Mouse (Mus musculus): Measurements from ENCODE around the gene Oasl2.
"Not testable (repeated sequence)": the region's sequence is repeated elsewhere in the genome, so short reads cannot be mapped to it uniquely, and the experiment has no call there.

Gene Oasl2

DNA sequence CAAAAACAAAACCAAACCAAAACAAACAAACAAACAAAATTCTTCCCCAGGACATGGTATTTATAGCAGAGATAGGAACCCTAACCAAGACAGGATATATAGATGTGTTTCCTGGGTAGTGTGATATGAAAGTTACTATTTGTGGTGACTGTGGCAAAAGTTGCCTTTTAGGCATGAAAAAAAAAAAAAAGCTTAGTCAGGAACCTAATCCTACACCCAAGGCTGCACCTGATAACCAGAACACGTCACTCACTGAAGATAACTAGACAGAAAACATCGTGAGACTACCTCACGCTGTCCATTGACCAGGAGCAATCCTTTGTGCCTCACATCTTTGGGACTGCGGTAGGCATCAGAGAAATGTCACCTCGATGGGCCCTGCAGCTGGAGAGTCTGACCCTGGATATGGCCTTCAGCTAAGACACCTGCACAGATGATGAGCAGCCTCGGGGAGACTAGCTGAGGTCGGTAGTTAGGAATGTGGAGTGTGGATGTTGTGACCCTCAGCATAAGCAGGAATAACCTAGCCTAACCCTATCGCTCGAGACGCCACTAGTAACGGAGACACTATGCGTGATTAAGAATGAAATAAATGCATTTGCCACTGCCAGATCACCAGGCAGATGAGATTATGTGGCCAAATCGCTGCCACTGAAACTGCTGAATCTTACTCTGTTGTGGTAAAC, at the start of gene Oasl2:
Gene Oasl2 (plus strand): TSS at position 249 of the 686 bp plus-strand sequence.
- no peak for DNase-seq

DNA sequence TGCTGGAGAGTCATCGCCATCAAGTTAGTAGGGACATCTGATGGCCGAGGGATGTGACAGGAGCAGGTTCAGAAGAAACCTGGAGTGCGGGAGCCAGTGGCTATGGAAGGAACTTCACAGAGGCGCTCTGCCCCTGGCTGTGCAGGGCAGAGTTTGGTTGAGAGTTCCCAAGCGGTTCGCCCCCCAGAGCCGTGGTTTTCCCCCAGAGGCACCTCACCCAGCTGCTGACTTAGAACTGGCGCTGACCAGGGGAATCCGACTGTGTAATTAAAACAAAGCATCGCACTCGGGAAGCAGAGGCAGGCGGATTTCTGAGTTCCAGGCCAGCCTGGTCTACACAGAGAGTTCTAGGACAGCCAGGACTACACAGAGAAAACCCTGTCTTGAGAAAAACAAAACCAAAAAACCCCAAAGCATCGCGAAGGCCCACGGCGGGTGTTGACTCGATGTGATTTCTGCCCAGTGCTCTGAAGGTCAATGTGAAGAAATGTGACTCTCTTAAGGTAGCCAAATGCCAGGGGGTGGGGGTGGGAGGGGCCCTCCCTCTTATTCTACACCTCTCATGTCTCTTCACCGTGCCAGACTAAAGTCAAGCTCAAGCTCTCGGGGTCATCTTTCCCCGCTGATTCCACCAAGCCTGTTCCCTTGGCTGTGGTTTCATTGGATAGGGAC, 45.0 kb upstream of the Oasl2 start:
- no peak for DNase-seq

DNA sequence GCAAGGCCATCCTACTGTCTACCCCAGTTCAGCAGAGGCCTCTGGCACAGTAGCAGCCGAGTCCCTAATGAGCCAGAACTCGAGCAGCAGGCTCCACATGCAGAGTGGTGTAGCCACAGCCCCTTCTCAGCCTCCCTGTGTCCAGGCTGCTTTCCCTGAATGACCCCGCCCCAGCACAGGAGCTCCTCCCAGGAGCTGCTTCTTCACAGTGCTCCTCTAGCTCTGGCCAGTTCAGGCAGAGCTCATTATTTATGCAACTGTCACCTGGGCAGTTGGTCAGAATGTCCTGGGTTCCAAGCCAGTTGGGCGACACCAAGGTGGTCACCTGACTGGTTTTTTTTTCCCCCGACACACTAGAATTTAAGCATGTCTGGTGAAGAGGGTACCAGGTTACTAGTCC, 43.4 kb upstream of the Oasl2 start, which contains the start of gene 4930519G04Rik:
Gene 4930519G04Rik (plus strand): TSS at position 301 of the 400 bp plus-strand sequence.
- not testable (repeated sequence) for DNase-seq

DNA sequence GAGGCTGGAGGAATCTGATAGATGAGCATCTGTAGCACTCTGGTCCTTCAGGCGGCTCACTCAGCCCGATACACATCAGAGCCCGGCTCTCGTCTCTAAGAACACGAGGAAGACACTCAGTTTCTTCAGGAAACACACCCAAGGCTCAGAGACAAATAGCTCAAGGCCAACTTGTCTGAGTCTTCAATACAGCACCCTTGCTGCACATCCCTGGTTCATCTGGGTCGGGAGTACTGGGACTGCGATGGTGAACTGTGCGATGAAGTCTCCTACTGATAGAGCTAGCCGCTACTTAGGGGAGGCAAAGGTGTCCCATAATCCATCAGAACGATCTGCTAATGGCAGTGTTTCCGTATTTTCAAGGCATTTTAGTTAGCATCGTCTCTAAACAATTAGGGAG, 38.2 kb upstream of the Oasl2 start, which contains the start of gene Gm9936:
Gene Gm9936 (minus strand): TSS at position 101 of the 400 bp plus-strand sequence.
- no peak for DNase-seq

DNA sequence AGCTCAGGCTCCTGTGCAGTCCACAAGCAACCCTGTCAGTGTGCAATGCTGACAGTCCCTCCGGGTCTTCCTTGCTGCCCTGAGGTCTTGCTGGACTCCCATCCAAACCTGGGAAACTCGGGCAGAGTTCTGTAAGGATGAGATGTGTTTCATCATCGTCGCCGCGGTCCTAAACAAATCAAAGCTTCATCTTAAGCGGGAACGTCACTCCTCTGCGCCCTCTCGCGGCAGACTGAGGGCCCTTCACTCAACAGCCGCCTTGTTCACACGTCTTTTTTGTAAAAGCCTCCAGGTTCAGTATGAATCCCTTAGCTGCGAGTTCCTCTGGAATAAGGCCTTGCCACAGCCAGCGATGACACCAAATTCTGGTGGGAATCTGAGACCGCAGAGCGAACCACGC, 37.5 kb upstream of the Oasl2 start:
- peak; percentile 75 for DNase-seq

DNA sequence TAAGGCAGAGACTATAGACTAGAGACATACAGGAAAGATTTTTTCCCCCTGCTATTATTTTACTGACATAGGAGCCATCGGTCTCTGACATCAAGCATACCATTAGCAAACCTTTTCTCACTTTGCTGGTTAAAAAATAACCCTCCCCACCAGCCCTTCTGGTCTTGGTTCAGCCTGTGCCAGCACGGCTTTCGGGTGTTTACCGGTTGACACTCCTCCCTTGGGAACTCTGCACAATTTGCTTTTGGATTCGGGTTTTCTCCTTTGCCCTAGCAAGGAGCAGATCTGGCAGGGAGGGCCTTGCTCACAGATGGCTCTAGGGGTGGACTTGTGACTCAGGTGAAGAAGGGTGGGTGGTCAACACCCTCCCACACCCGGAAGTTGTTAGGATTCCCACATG, 35.0 kb upstream of the Oasl2 start:
- no peak for DNase-seq

DNA sequence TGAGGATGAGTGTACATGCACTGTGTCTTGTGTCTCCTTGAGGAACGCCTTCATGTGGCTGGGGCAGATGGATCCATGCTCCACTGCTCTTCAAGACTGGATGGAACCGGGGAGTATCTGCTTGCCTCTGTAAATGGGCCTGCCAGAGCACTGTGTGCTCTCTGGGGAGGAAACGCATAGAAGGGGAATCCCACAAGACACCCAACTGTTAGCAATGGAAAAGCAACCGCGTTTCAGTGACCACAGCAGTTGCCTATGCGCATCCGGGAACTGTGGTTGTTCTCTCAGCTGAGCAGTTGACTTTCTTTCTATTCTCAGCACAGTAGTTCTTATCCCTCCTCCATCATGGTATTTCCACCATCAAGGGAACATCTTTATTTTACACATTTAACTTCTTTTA, 31.9 kb upstream of the Oasl2 start:
- DNase-seq, result no peak

DNA sequence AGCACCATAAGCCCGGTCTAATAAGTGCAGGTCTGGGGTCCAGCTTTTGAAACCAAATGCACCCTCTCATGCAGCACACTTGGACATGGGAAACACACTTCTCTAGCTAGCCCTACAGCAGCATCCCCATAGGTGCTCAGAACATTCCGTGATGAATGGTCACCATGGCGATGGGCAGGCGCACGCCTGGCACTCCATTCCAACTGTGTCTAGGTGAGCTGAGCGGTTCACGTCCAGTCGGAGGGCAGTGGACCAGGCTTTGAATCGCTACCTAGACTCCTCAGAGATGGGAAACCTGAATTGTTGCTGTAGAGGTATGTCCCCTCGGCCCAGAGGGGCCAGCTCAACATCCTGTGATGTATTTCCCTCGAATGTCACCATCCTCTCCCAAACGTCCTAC, 31.5 kb upstream of the Oasl2 start:
- no peak for DNase-seq

DNA sequence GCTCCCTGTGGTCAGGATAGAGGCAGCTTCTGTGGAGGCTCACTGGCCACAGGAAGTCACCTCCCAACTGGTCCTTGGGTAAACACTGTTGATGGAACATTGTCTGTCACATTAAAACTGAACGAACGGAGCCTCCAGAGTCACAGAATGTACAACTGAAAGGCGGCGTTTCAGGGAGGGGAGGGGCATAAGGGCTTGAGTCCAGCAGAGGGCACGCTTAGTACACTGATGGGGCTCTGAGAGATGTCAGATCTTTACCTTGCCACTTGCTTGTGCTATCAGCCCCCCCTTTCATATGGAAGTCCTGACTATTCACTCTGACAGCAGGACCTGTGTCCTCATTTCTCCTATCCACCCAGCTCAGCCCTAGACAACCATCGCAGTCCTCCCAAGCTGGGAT, 20.9 kb upstream of the Oasl2 start:
- DNase-seq, result no peak

DNA sequence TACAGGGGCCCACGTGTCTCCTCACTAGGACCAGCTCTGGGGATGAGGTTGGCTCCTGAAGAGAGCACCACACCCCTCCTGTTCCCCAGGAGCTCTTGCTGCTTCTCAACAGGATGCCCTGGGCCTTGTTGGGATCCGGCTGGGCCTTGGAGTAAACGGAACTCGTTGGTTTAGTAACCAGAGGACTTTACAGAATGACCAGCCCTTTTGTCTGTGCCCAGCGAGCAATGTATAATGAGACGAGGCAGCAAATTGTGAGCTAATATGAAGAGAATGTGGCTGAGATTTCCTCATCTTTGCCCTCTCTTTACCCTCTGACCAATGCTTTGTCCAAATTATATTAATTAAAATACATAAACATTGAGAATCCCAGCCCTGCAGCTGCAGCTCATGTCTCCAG, 20.4 kb upstream of the Oasl2 start:
- no peak for DNase-seq

DNA sequence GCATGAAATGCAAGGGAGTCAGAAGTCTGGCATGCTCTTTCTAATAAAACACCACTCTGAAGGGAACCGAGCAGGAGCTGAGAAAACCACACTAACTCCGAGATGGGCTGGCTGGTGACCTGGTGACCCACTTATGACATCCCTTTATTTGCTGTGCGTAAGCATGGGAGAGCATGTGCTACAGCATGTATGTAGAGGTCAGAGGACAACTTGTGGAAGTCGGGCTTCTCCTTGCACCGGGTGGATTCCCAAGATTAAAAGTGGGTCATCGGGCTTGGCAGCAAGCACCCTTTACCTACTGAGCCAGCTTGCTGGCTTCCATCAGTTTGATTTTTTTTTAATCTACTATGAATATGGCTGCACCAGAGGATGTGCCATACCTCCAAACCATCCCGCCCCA, 19.2 kb upstream of the Oasl2 start:
- no peak for DNase-seq

DNA sequence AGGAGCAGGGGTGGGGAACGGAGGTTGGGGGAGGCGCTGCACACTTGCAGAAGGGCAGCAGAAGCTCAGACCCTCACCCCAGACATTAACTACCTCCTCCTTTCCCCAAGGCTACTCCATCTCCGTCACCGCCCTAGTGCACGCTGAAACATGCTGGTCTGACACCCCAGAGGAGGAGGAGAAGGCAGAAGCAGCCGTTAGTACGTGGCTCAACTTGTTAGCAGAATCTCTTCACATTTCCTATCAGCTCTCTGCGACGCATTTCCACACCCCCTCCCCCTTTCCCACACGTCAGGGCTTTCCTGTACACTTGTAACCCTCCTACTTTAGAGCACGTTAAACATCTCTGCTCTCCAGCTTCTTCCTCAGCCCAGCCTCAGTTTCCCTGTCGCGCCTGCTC, 17.3 kb upstream of the Oasl2 start:
- no peak for DNase-seq

DNA sequence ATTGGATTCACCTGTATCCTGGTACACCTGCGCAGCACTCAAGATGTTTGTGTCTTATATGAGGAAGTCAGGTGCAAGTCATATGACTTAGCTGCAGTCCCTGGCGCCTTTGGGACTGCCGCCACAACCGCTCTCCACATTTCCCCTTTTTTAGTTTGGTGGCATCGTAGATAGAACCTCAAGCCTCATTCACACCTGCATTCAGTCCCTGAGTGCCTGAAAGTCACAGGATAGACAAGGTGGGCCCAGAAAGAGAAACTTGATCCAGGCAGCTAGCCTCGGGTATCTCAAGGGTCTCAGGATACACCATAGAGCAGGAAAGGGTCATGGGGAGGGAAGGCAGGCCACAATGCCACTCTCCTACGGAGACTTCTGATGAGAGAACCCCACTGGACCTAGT, 14.4 kb upstream of the Oasl2 start:
- not testable (repeated sequence) for DNase-seq

DNA sequence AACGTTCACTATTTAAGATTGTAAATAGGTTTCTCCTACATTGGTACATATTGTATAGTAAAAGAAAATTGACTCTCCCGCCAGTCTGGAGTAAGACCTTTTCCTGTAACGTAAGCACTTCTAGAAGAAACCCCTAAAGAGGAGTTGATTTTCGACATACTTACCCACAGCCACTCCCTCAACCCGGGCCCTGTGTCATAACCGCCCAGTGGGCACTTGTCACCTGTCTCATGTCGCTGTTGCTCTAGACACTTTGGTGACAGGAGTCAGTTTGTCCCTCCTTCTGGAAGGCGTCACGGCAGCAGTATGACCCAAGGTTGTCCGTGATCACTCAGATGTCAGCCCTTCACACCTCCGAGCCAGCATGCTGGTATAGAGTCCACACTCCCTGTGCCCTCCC, 13.7 kb upstream of the Oasl2 start:
- DNase-seq, result no peak

DNA sequence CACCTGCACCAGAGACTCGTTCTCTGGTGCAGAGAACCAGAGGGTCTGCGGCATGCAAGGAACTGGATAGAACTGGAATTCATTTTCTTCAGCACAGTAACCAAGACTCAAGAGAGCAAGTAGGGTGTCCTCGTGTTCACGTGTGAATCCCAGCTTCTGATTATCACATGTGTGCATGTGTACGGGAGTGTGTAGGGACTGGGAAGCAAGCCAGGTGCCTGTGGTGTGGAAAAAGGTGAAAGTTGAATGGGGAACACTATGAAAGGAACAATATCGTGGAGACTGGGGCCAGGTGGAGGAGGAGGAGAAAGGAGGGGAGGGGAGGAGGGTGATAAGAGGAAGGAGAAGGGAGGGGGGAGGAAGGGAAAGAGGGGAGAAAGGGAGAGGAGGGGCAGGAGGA, 9.9 kb upstream of the Oasl2 start:
- DNase-seq, result no peak

DNA sequence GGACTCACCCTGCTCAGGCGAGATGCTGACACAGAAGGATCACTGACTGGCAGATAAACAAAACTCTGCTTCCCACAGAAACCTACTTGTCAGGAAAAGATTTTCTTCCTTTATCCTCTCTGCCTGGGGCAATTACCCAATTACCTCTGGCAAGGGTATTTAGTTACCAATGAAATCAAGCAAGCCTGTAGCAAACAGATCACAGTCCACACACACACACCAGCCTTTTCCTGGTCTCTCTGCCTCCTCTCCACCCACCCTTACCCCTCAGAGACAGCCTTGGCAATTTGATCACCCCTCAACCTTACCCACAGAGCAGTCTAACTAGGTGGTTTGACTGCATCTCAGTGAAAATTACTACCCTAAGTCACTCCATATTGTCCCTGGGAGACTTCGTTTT, 7.7 kb upstream of the Oasl2 start:
- no peak for DNase-seq

DNA sequence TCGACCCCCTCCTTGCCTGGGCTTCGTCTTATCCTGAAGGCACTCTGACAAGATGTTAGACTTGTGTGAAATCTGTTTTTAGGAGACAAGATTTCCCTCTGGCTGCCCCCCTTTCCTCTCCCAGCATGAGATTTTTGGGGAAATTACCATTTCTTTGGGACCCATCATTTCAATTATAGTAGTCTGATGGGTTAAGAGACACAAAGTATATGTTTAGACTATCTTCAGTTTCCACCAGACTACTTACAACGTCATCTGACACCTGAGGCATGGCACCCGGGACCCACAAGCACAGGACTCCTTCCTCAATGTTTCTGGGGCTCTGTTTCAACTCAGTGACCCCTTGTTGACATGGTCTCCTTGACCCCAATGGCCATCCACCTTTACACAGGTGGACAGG, 1.2 kb upstream of the Oasl2 start:
- DNase-seq, result no peak

DNA sequence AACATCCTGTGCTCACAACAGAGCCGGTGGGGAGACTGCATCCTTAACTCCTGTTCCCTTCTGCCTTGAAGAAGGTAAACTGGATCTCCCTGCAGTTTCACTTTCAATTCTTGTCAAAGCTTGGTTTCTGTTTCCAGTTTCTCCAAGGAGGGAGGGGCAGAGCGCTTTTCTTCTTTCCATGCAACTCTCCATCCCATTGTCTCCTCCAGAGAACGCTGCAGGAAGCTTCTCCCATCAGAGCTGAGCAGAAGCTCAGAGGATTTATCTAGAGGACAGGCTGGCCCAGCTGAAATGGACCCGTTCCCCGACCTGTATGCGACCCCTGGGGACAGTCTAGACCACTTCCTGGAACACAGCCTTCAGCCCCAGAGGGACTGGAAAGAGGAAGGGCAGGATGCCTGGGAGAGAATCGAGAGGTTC, 648 bp downstream of the Oasl2 start:
- DNase-seq, result no peak

DNA sequence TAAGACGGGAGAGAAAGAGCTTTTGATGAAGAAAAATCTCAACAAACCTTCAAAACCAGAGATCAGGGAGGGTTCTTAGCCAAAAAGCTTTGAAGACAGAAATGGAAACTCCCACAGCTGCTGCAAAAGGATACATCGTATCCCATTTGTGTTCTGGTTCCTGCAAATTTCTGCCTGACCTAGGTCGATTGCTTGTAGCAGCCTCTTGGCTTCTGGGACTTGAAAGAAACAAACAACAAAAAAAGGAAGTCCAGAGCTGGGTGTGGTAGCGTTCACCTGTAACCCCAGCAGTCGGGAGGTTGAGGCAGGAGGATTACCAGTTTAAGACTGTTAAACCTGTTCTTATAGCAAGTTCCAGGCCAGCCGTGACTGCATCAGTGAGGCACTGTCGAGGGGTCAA, 2.1 kb downstream of the Oasl2 start:
- no peak for DNase-seq

DNA sequence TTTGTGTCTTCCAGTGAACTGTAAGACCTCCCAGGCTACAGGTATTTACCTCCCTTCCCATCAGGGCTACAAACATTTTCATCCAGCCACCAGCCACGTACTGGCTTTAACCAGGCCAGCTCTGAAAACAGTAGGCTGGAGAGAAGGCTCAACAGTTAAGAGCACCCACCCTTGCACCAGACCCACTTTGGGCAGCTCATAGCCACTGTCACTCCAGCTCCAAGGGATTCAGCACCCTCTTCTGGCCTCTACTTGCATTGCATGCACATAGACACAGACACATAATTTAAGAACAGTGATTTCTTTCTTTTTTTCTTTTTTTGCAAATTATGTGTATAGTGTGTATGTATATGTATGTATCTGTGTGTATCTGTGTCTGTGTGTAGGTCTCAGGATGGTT, 5.7 kb downstream of the Oasl2 start:
- DNase-seq, result no peak

DNA sequence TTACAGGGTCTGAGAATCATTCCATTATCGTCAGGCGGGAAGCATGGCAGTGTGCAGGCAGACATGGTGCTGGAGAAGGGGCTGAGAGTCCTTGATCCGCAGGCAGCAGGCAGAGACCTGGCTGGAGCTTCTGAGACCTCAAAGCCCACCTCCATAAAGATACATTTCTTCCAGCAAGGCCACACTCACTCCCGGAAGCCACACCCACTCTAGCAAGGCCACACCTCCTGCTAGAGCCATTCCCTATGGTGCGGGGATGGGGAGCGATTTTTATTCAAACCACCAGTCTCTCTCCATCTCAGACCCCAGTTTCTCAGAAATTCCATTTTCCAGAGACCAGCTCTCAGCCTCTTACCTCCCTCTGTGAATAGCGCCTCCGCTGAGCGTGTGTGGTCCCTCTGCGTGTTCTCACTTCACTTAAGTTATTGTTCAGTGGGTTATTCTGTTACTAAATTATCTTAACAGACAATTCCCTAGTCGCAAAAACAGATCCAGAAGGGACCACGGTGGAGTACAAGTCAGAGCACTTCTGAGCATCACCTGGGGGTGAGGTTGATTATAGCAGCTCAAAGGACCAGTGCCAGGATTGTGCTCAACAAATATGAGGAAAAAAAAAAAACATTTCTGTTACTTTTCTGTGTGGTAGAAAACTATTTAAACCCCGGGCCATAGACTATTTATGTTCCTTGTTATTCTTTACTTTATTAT, 12.0 kb downstream of the Oasl2 start:
- DNase-seq, result no peak

DNA sequence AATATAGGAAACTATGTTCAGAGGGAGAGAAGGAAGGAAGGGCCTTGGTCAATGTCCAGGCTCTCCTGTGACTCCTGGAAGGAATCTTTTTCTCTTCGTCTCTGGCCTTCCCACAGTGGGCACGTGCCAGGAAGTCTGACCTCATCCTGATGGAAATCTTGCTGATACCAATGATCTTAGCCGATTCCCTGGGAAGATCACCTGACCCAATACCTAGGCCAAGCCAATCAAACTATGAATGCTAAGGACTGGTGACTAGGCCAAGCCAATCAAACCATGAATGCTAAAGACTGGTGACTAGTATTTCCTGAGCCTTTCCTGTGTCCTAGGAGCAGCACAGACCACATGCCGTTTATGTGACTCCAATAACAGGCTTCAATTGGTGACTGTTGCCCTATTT, 16.9 kb downstream of the Oasl2 start:
- no peak for DNase-seq

DNA sequence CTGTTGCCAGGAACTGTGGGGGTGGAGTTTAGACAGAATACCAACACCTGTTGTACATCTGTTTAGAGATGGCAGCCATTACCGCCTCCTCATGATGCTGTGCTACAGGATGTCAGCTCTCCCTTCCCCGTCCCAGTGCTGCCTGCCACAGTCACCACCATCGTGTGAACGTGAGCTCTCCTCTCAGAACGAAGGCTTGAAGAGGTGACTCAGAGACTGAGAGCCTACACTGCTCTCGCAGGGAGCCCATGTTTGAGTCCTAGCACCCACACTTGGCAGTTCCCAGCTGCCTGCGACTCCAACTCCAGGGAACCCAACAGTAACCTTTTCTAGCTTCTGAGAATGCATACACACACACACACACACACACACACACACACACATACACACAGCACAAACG, 18.1 kb downstream of the Oasl2 start:
- DNase-seq, result no peak

DNA sequence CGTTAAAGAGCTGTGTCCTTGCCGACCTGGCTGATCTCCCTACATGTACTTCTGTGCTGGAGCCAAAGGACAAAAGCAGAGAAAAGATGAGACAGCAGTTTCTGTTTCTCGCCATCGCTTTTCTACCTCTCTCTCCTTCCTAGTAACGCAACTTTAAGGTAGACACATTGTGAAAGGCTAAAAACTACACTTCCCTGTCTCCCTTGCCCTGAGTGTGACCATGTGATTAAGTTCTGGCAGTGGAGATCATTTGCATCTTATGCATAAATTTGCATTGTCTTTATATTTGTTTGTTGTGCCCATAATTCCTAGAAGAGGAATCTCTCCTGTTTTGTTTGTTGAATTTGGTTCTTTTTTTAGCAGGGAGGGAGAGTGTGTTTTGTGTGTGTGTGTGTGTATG, 19.1 kb downstream of the Oasl2 start:
- DNase-seq, result no peak

Data from cerebellum, adult 9-11 months (tissue).